Mouse (Mus musculus) thymus, adult 2 months (tissue): Measurements from ENCODE around the gene Olfr902. TPM values are rescaled to one million over a fixed set of nuclear protein-coding genes. Genes with fewer than 3 reads are reported as not detected.

ENCODE experiments used
- DNase-seq: peaks from one replicate; pipeline ENCODE4 v3.0.0; 2021
- H3K27ac ChIP-seq: fragments of 200-500 bp; 2 replicates; pipeline ENCODE4 v1.5.1; 2012; ENCODE audit warnings: low read length, control low read depth; ENCODE audit not compliant: control insufficient read depth, insufficient read depth
- H3K27me3 ChIP-seq: fragments of 200-500 bp; 2 replicates; pipeline ENCODE4 v1.6.1; 2012; ENCODE audit warnings: mild to moderate bottlenecking, low read length, moderate library complexity, mixed read lengths; ENCODE audit not compliant: control insufficient read depth, insufficient read depth
- H3K36me3 ChIP-seq: fragments of 200-500 bp; 2 replicates; pipeline ENCODE4 v1.6.1; 2012; ENCODE audit warnings: mild to moderate bottlenecking, low read length, moderate library complexity; ENCODE audit not compliant: control insufficient read depth, insufficient read depth
- H3K4me1 ChIP-seq: fragments of 200-500 bp; replicated peaks from 2 replicates; pipeline ENCODE4 v1.6.1; 2012; ENCODE audit warnings: low read length; ENCODE audit not compliant: control insufficient read depth, insufficient read depth
- H3K4me3 ChIP-seq: fragments of 200-500 bp; 2 replicates; pipeline ENCODE4 v1.5.1; 2012; ENCODE audit warnings: mild to moderate bottlenecking, low read length, control low read depth, moderate library complexity; ENCODE audit not compliant: control insufficient read depth, insufficient read depth
- CTCF ChIP-seq: fragments of 200-500 bp; IDR thresholded peaks from 2 replicates; pipeline ENCODE4 v1.5.1; 2012; ENCODE audit warnings: mild to moderate bottlenecking, control low read depth, low read length, moderate library complexity, borderline replicate concordance; ENCODE audit not compliant: control insufficient read depth, poor library complexity, insufficient read depth; ENCODE audit errors: extremely low read depth
- POLR2A ChIP-seq: fragments of 200-500 bp; IDR thresholded peaks from 2 replicates; pipeline ENCODE4 v1.6.1; 2012; ENCODE audit warnings: mild to moderate bottlenecking, low read length, control low read depth, moderate library complexity; ENCODE audit not compliant: control insufficient read depth, poor library complexity, insufficient read depth; ENCODE audit errors: extremely low read depth
- WGBS: fragments of 180-500 bp; shearing (Covaris S2); methylation state at CpG from one replicate; pipeline ENCODE4 v1.1.7; 2018; 5-methylcytosine and 5-hydroxymethylcytosine counted together
- polyA plus RNA-seq: library from polyadenylated mRNA; depleted of rRNA; stranded (reverse); fragments of >200 nt; gene quantifications from 2 replicates; pipeline ENCODE4 v1.2.3, GENCODE M21; 2012; rRNA removed

Gene Olfr902
- polyA plus RNA-seq, 1 experiment = not detected

- no peaks in the 10 kb centered on the region for H3K27me3 ChIP-seq
- no peak within 1 kb of the TSS for H3K27ac ChIP-seq
- DNase-seq = no peak
- H3K36me3 ChIP-seq = no peaks in the 10 kb centered on the region
- H3K4me1 ChIP-seq = no peaks in the 10 kb centered on the region
- TF ChIP-seq CTCF = no peak
- TF ChIP-seq POLR2A = no peak
- no peak within 1 kb of the TSS for H3K4me3 ChIP-seq
Observed at GRCm38 (mm10) chr9:38470807-38471206, 23.4 kb downstream of the Olfr902 start, which contains the start of gene Olfr905. Gene Olfr905, plus strand, starts transcription at chr9:38471107.

DNA sequence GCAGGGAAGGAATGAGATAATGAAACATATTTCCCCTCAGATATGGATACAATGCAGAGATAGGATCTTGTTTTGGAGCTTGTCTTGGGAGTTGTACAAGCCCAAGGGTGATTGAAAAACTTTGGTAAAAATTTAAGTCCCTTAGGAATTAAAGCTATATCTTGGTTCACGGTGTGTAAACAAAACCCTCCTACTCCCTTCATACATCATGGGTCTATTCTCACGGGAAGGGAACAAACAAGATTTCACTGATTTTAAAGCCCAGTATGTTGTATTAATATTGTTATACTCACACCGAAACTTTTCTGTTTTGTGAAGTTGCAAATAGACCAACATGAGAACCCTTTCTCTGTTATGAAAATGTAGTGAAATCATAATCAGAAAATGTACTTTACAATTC lies 39.3 kb downstream of the Olfr902 start, which contains the start of gene Olfr906:
Olfr906 (plus strand) TSS at position 301 of the 400 bp plus-strand sequence.
- TF ChIP-seq POLR2A (no peak), CTCF (no peak)
- Histone ChIP-seq H3K27me3 (no peaks in the 10 kb centered on the region), H3K4me3 (no peak within 1 kb of the TSS), H3K4me1 (no peaks in the 10 kb centered on the region), H3K36me3 (no peaks in the 10 kb centered on the region), H3K27ac (no peak within 1 kb of the TSS)
- DNase-seq = no peak
- WGBS = 68% methylated on average over 3 of the region's 3 CpGs

GRCm38 (mm10) chr9:38495501-38495900 lies 48.0 kb downstream of the Olfr902 start, which contains the start of gene Olfr907:
Gene Olfr907, plus strand, starts transcription at chr9:38495801.
- DNase-seq = no peak
- Histone ChIP-seq H3K27ac (no peak within 1 kb of the TSS), H3K27me3 (no peaks in the 10 kb centered on the region), H3K4me1 (no peaks in the 10 kb centered on the region), H3K36me3 (no peaks in the 10 kb centered on the region), H3K4me3 (no peak within 1 kb of the TSS)
- TF ChIP-seq CTCF = no peak
- TF ChIP-seq POLR2A = no peak
- 86% methylated on average over 2 of the region's 2 CpGs for WGBS

Other genes with a start within 250 kb of the Olfr902 start
- gene Olfr893, start 239.3 kb upstream of the Olfr902 start, polyA plus RNA-seq = not detected in 2 replicates
- not detected in 2 replicates for gene Olfr894, start 229.6 kb upstream of the Olfr902 start, polyA plus RNA-seq
- gene Olfr143, start 194.9 kb upstream of the Olfr902 start, polyA plus RNA-seq = not detected in 2 replicates
- gene Olfr895, start 179.8 kb upstream of the Olfr902 start, polyA plus RNA-seq = not detected in 2 replicates
- not detected in 2 replicates for gene Olfr896-ps1, start 156.5 kb upstream of the Olfr902 start, polyA plus RNA-seq
- not detected in 2 replicates for gene Olfr25, start 118.6 kb upstream of the Olfr902 start, polyA plus RNA-seq
- gene Olfr898, start 99.2 kb upstream of the Olfr902 start, polyA plus RNA-seq = not detected in 2 replicates
- gene Olfr250, start 80.8 kb upstream of the Olfr902 start, polyA plus RNA-seq = not detected in 2 replicates
- not detected in 2 replicates for gene Olfr251, start 70.6 kb upstream of the Olfr902 start, polyA plus RNA-seq
- gene Olfr147, start 46.0 kb upstream of the Olfr902 start, polyA plus RNA-seq = not detected in 2 replicates
- gene Olfr901, start 18.2 kb upstream of the Olfr902 start, polyA plus RNA-seq = not detected in 2 replicates
- not detected in 2 replicates for gene Olfr904, start 15.5 kb downstream of the Olfr902 start, polyA plus RNA-seq
- gene Olfr905, start 23.5 kb downstream of the Olfr902 start, polyA plus RNA-seq = not detected in 2 replicates
- not detected in 2 replicates for gene Olfr906, start 39.4 kb downstream of the Olfr902 start, polyA plus RNA-seq
- not detected in 2 replicates for gene Olfr907, start 48.1 kb downstream of the Olfr902 start, polyA plus RNA-seq
- gene Olfr911-ps1, start 73.9 kb downstream of the Olfr902 start, polyA plus RNA-seq = not detected in 2 replicates
- not detected in 2 replicates for gene Olfr910, start 90.2 kb downstream of the Olfr902 start, polyA plus RNA-seq
- not detected in 2 replicates for gene Olfr912, start 132.5 kb downstream of the Olfr902 start, polyA plus RNA-seq
- gene Olfr913, start 145.1 kb downstream of the Olfr902 start, polyA plus RNA-seq = not detected in 2 replicates
- gene Olfr914, start 157.4 kb downstream of the Olfr902 start, polyA plus RNA-seq = not detected in 2 replicates
- gene Olfr916, start 212.2 kb downstream of the Olfr902 start, polyA plus RNA-seq = not detected in 2 replicates
- gene Olfr917, start 218.2 kb downstream of the Olfr902 start, polyA plus RNA-seq = not detected in 2 replicates
- not detected in 2 replicates for gene Olfr918, start 226.9 kb downstream of the Olfr902 start, polyA plus RNA-seq